Mouse (Mus musculus) adrenal gland, adult 2 months (tissue): ENCODE measurements at regions not wholly inside any gene's neighbourhood (a gene's known extent, or its start where the extent isn't known, plus 50 kb on each side); places are given as distances from the start of the nearest gene placed in this dataset.

Experiments
- DNase-seq: peaks from one replicate; pipeline ENCODE4 v3.0.0; 2021

GRCm38 (mm10) chr13:102589680-102590435 lies 103.5 kb upstream of the Cd180 start:
- DNase-seq, result no peak

GRCm38 (mm10) chr13:102591803-102592537 lies 101.4 kb upstream of the Cd180 start:
- no peak for DNase-seq

GRCm38 (mm10) chr13:102593405-102594200 lies 99.8 kb upstream of the Cd180 start:
- peak; percentile 63 for DNase-seq

GRCm38 (mm10) chr13:102594201-102594600 lies 99.2 kb upstream of the Cd180 start:
- no peak for DNase-seq

GRCm38 (mm10) chr13:102595602-102596001 lies 97.8 kb upstream of the Cd180 start:
- DNase-seq, result no peak

- no peak for DNase-seq
Measured at GRCm38 (mm10) chr13:102596101-102596500, 97.3 kb upstream of the Cd180 start.

GRCm38 (mm10) chr13:102598181-102598580 lies 95.2 kb upstream of the Cd180 start:
- DNase-seq, result no peak

- DNase-seq, result no peak
Measured at GRCm38 (mm10) chr13:102599602-102600001, 93.8 kb upstream of the Cd180 start.

- no peak for DNase-seq
Measured at GRCm38 (mm10) chr13:102600026-102600425, 93.3 kb upstream of the Cd180 start.

GRCm38 (mm10) chr13:102624461-102624860 lies 68.9 kb upstream of the Cd180 start:
- no peak for DNase-seq

GRCm38 (mm10) chr13:102625171-102625835 lies 68.1 kb upstream of the Cd180 start:
- peak; percentile 77 for DNase-seq

- DNase-seq, result no peak
Measured at GRCm38 (mm10) chr13:102625836-102626340, 67.5 kb upstream of the Cd180 start.

GRCm38 (mm10) chr13:102627786-102628185 lies 65.6 kb upstream of the Cd180 start:
- DNase-seq, result no peak

- DNase-seq, result no peak
Measured at GRCm38 (mm10) chr13:102629176-102629575, 64.2 kb upstream of the Cd180 start.

- DNase-seq, result no peak
Measured at GRCm38 (mm10) chr13:102634236-102634957, 59.0 kb upstream of the Cd180 start.

GRCm38 (mm10) chr13:102636032-102636431 lies 57.3 kb upstream of the Cd180 start:
- DNase-seq, result no peak

GRCm38 (mm10) chr13:102637059-102637458 lies 56.3 kb upstream of the Cd180 start:
- no peak for DNase-seq

GRCm38 (mm10) chr13:102639651-102640050 lies 53.7 kb upstream of the Cd180 start:
- DNase-seq, result no peak

- DNase-seq, result no peak
Measured at GRCm38 (mm10) chr13:102640171-102640570, 53.2 kb upstream of the Cd180 start.
